Mouse (Mus musculus): ENCODE measurements around the gene Kcna3.

DNA sequence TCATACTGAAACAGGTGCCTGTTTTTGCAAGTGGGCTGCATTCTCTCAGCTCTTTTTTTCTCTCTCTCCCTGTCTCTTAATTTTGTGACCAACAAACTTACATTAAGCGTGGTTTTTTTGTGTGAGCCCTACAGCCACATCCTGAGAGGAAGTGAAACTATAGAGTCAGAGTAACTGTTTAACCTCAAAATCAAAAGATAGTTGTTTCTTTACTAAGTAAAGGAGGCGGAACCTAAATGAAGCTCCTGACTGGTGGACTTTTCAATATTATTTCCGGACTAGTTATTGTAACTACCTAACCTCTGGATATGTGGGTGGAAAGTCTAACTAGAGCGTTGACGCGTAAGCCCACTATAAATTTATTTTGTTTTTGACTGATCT is 2.2 kb downstream of the Kcna3 start:
- TF ChIP-seq CTCF (IDR thresholded peaks at IDR 0.05; ENCODE audit: control insufficient read depth, insufficient read depth, insufficient replicate concordance, low read depth, low read length) (no peak), POLR2A (IDR thresholded peaks at IDR 0.05; ENCODE audit: control insufficient read depth, low read depth, low read length) (no peak)
